Mouse (Mus musculus) limb, embryonic 15.5 days (tissue): Measurements from ENCODE around the gene Slc35f1. TPM values are rescaled to one million over a fixed set of nuclear protein-coding genes. Genes with fewer than 3 reads are reported as not detected.

ENCODE experiments used
- ATAC-seq: fragments of 200-750 bp; cut with Nextera tagmentation; 2 replicates; pipeline ENCODE4 v1.8.0; 2017; ENCODE audit warnings: low read depth, moderate TSS enrichment; ENCODE audit not compliant: insufficient number of reproducible peaks, low FRiP score, low TSS enrichment
- H3K27ac ChIP-seq: fragments of 300-500 bp; sonication (generic); 2 replicates; pipeline ENCODE4 v1.5.1; 2015; ENCODE audit warnings: moderate library complexity, mild to moderate bottlenecking, inconsistent platforms
- H3K27me3 ChIP-seq: fragments of 300-500 bp; sonication (generic); 2 replicates; pipeline ENCODE4 v1.6.1; 2015; ENCODE audit warnings: inconsistent platforms
- H3K36me3 ChIP-seq: fragments of 300-500 bp; sonication (generic); 2 replicates; pipeline ENCODE4 v1.6.1; 2015; ENCODE audit warnings: inconsistent platforms
- H3K4me1 ChIP-seq: fragments of 300-500 bp; sonication (generic); 2 replicates; pipeline ENCODE4 v1.6.1; 2015; ENCODE audit warnings: inconsistent platforms
- H3K4me2 ChIP-seq: fragments of 300-500 bp; sonication (generic); 2 replicates; pipeline ENCODE4 v1.6.1; 2015; ENCODE audit warnings: mild to moderate bottlenecking, inconsistent platforms
- H3K4me3 ChIP-seq: fragments of 300-500 bp; sonication (generic); 2 replicates; pipeline ENCODE4 v1.5.1; 2015; ENCODE audit warnings: mild to moderate bottlenecking, inconsistent platforms
- H3K9ac ChIP-seq: fragments of 300-500 bp; sonication (generic); 2 replicates; pipeline ENCODE4 v1.6.1; 2015; ENCODE audit warnings: inconsistent platforms
- H3K9me3 ChIP-seq: fragments of 300-500 bp; sonication (generic); 2 replicates; pipeline ENCODE4 v1.6.1; 2016; ENCODE audit warnings: inconsistent platforms
- WGBS: fragments of 180-500 bp; shearing (Covaris S2); methylation state at CpG from one replicate; pipeline ENCODE4 v1.1.7; 2015; 5-methylcytosine and 5-hydroxymethylcytosine counted together
- polyA plus RNA-seq: library from polyadenylated mRNA; unstranded; fragments of >200 nt; fragmentation: Nextera tagmentation; extraction: Ambion mirVana; gene quantifications from 2 replicates; pipeline ENCODE4 v1.2.1, GENCODE M21; 2015

Slc35f1 gene
- polyA plus RNA-seq, 1 experiment from 2014 or later: 5.0 TPM

DNA sequence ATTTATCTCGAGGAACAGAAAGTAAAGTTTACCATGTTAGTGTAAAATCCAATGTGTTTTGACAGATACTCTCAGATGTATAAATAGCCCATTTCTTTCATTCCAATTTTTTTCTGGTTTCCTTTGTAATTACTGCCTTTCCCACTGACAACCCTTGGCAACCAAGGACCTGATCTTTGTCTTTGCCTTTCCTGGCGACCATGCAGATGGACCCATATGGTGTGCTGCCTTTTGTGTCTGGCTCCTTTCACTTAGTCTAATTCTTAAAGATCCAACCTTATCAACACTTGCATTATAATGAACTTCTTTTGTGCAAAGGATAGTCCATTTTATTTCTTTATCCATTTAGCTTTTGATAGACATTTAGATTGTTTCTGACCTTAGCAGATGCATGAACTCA, 117.5 kb downstream of the Slc35f1 start:
- no peak overlapping the region for H3K4me3 ChIP-seq
- no peak overlapping the region for H3K27ac ChIP-seq
- no peak overlapping the region for H3K4me2 ChIP-seq
- H3K4me1 ChIP-seq: no peaks in the 10 kb centered on the region
- no peaks in the 10 kb centered on the region for H3K27me3 ChIP-seq
- no peaks in the 10 kb centered on the region for H3K36me3 ChIP-seq
- H3K9ac ChIP-seq: no peak overlapping the region
- 79% methylated on average over 2 of the region's 2 CpGs for WGBS
- no peak for ATAC-seq
- no peaks in the 10 kb centered on the region for H3K9me3 ChIP-seq

DNA sequence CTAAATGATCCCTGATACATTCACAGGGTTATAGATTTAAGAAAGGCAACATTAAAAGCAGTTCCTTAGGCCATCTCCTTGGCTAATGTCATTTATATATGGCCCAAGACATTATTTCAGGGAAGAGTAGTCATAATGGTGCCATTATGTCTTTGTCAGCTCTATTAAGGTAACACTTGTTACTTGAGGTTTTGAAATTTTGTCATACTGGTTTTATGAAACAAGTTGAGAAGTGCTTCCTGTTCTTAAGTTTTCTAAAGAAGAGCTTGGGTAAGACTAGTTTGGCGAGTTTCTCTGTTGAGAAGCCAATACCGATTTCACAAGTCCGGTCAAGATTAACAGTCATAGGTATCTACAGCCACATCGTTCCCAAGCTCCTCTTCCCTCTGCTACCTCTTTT, 122.5 kb downstream of the Slc35f1 start:
- Histone ChIP-seq H3K27me3 (no peaks in the 10 kb centered on the region), H3K9me3 (no peaks in the 10 kb centered on the region), H3K36me3 (no peaks in the 10 kb centered on the region), H3K4me1 (no peaks in the 10 kb centered on the region), H3K4me3 (no peak overlapping the region), H3K27ac (no peak overlapping the region), H3K9ac (no peak overlapping the region), H3K4me2 (no peak overlapping the region)
- no peak for ATAC-seq
- 73% methylated on average over 4 of the region's 4 CpGs for WGBS

DNA sequence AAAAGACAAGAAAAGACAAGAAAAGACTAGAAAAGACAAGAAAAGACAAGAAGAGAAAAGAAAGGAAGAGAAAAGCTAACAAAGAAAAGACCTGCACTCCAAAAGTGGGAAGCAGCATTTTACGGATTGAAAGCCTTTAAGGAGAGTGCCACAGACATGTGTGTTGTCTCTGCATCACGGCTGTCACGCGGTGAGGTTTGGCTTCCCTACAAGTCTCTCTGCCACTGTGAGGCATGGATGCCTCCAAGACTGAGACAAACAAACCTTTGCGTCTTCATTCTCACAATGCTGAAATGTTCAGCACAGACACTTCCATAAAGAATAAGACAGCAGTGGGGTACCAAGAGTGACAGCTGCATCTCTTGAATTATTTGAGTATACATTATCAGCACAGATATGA, 124.0 kb downstream of the Slc35f1 start:
- no peak for ATAC-seq

DNA sequence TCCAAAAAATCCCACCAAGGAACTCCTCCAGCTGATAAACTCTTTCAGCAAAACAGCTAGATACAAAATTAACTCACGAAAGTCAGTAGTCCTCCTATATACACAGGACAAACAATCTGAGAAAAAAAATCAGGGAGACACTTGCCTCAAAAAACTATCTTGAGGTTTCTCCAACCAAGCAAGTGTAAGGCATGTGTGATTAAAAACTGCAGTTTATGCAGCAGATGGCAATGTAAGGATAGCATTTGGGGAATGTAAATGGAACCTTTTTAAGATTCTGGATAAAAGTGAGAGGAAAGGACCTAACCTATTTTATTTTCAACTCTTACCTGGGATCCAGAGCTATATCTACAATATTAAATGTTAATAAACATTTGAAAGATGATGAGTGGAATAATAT, 129.3 kb downstream of the Slc35f1 start:
- no peak for ATAC-seq
- WGBS: 86% methylated on average over 1 of the region's 1 CpGs
- no peak overlapping the region for H3K4me3 ChIP-seq
- H3K9ac ChIP-seq: no peak overlapping the region
- no peak overlapping the region for H3K27ac ChIP-seq
- no peaks in the 10 kb centered on the region for H3K27me3 ChIP-seq
- no peaks in the 10 kb centered on the region for H3K9me3 ChIP-seq
- no peaks in the 10 kb centered on the region for H3K36me3 ChIP-seq
- no peaks in the 10 kb centered on the region for H3K4me1 ChIP-seq
- H3K4me2 ChIP-seq: no peak overlapping the region

More for the DNA sequence above, 124.0 kb downstream of the Slc35f1 start:
- H3K27ac ChIP-seq: no peak overlapping the region
- 86% methylated on average over 5 of the region's 5 CpGs for WGBS
- no peaks in the 10 kb centered on the region for H3K36me3 ChIP-seq
- no peak overlapping the region for H3K9ac ChIP-seq
- H3K9me3 ChIP-seq: no peaks in the 10 kb centered on the region
- H3K27me3 ChIP-seq: no peaks in the 10 kb centered on the region
- no peaks in the 10 kb centered on the region for H3K4me1 ChIP-seq
- H3K4me2 ChIP-seq: no peak overlapping the region
- no peak overlapping the region for H3K4me3 ChIP-seq

DNA sequence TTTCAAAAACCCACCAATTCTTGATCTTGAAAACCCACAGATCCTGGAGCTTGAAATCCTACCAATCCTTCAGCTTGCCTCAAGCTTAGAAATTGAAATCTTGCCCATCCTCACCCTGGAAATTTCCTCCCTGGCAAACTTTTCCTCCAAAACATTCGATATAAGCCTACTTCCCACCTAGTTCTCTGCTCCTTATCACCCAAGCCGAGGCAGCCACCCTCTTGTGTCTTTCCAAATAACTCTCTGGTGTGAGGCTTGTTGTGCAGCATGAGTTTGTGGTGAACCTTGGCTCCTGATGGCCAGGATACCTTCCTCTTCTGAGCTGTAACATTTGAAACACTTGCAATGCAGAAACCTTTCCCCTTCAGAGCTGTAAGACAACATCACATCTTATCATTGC, 132.6 kb downstream of the Slc35f1 start:
- Histone ChIP-seq H3K27me3 (no peaks in the 10 kb centered on the region), H3K9ac (no peak overlapping the region), H3K4me2 (no peak overlapping the region), H3K9me3 (no peaks in the 10 kb centered on the region), H3K27ac (no peak overlapping the region), H3K4me1 (no peaks in the 10 kb centered on the region), H3K4me3 (no peak overlapping the region), H3K36me3 (no peaks in the 10 kb centered on the region)
- ATAC-seq: no peak
- WGBS: 75% methylated on average over 2 of the region's 2 CpGs

DNA sequence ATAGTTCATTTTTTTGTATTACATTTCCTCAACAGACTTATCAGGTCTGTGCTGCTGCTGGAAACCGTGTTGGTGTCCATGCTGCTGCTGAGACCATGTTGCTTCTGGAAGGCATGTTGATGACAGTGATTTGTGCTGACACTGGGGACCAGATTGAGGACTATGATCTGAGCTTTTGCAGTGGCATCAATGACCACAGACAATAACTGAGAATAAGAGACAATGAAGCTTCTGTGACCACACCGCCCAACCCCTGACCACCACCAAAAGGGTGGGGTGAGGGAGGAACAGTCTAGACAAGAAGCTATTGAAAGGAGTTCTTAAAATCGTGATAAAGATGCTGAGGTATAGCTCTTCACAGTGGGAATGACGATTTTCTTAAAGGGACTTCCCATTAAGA, 135.4 kb downstream of the Slc35f1 start:
- H3K36me3 ChIP-seq: no peaks in the 10 kb centered on the region
- H3K4me3 ChIP-seq: no peak overlapping the region
- no peak overlapping the region for H3K27ac ChIP-seq
- H3K9me3 ChIP-seq: no peaks in the 10 kb centered on the region
- no peak for ATAC-seq
- no peaks in the 10 kb centered on the region for H3K4me1 ChIP-seq
- H3K4me2 ChIP-seq: no peak overlapping the region
- no peak overlapping the region for H3K9ac ChIP-seq
- WGBS: 86% methylated on average over 4 of the region's 4 CpGs
- no peaks in the 10 kb centered on the region for H3K27me3 ChIP-seq

DNA sequence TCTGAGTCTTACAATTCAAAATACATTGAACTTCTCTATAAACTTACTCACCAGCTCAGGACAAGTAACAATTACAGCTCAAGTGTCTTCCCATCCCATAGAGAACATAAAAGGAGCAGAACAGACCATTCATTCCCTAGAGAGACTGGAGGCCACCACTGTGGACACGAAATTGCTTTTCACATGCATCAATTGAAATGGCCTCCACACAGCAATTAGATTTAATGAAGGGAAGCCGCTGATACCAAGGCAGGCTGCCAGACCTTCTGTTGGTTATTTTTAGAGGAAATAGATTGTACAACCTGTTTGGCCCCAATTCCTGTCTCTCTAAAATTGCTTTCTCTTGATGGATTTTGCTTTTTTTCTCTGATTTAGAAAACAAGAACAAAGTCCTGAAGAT, 150.5 kb downstream of the Slc35f1 start:
- no peak overlapping the region for H3K4me3 ChIP-seq

DNA sequence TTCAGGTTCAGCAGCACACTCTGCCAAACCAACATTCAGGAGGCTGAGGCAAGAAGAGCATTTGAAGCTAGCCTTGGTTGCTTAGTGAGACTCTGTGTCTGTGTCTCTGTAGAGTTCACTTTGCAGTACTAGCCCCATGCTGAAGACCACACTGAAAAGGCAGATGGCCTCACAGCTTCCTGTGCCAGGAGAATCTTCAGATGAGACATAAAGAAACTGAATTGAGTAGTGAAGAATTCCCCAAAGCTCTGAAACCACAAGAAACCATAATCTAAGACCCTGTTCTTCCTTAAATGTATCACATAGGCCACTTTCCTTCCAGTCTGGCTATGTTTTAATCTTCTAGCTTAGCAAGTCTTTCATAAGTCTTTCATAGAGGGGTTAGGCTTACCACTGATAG, 161.7 kb downstream of the Slc35f1 start:
- no peak for ATAC-seq
- H3K4me2 ChIP-seq: no peak overlapping the region
- H3K36me3 ChIP-seq: no peaks in the 10 kb centered on the region
- H3K4me3 ChIP-seq: no peak overlapping the region
- no peaks in the 10 kb centered on the region for H3K27me3 ChIP-seq
- no peak overlapping the region for H3K9ac ChIP-seq
- H3K27ac ChIP-seq: no peak overlapping the region
- no peaks in the 10 kb centered on the region for H3K9me3 ChIP-seq
- no peaks in the 10 kb centered on the region for H3K4me1 ChIP-seq

More for the DNA sequence above, 150.5 kb downstream of the Slc35f1 start:
- no peak overlapping the region for H3K27ac ChIP-seq
- H3K9me3 ChIP-seq: no peaks in the 10 kb centered on the region
- H3K36me3 ChIP-seq: no peaks in the 10 kb centered on the region
- no peak overlapping the region for H3K4me2 ChIP-seq
- H3K9ac ChIP-seq: no peak overlapping the region
- H3K4me1 ChIP-seq: no peaks in the 10 kb centered on the region
- no peaks in the 10 kb centered on the region for H3K27me3 ChIP-seq
- ATAC-seq: no peak
- 44% methylated on average over 2 of the region's 2 CpGs for whole genome bisulfite sequencing

DNA sequence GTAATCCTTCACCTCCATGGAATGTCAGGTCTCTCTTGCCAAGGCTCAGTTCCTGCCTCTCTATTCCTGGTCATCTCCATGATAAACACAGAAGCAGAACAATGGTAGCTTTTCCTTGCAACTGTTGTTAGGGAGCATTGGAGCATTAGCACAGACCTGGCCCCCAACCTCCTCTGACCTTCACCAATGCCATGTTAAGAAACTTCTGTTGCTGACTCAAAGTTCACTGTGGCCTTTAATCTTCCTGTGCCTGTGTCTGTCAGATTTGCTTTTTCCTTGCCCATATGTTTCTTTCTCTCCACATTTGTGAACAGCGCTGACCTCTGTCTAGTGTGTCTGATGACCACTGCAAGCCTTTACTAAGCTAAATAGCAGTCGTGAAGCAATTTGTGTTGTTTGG, 170.5 kb downstream of the Slc35f1 start:
- Histone ChIP-seq H3K9me3 (no peaks in the 10 kb centered on the region), H3K36me3 (no peaks in the 10 kb centered on the region), H3K27ac (no peak overlapping the region), H3K27me3 (no peaks in the 10 kb centered on the region), H3K4me2 (no peak overlapping the region), H3K4me1 (no peaks in the 10 kb centered on the region), H3K4me3 (no peak overlapping the region), H3K9ac (no peak overlapping the region)
- WGBS: 78% methylated on average over 2 of the region's 2 CpGs
- ATAC-seq: no peak

DNA sequence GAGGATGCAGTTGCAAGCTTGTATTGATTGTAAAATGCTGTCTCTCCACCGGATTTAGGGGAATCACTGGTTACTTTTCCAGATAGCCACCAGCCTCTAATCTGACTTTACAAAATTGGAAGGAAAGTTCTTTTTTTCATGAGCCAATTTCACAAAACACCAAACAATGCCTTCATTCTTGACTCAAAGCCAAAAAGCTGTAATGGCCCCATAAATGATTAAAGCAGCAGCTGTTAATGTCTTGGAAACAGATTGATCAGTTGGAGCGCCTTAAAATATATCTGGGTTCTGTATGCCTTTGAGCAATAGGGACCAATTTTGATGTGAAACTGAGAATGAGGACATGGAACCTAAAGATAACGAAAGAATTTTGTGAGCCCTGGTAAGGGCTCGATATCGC, 174.6 kb downstream of the Slc35f1 start:
- WGBS: 60% methylated on average over 5 of the region's 5 CpGs
- Histone ChIP-seq H3K4me1 (no peaks in the 10 kb centered on the region), H3K9me3 (no peaks in the 10 kb centered on the region), H3K36me3 (no peaks in the 10 kb centered on the region), H3K27me3 (no peaks in the 10 kb centered on the region), H3K4me3 (no peak overlapping the region), H3K4me2 (no peak overlapping the region), H3K9ac (no peak overlapping the region), H3K27ac (no peak overlapping the region)
- ATAC-seq: no peak

DNA sequence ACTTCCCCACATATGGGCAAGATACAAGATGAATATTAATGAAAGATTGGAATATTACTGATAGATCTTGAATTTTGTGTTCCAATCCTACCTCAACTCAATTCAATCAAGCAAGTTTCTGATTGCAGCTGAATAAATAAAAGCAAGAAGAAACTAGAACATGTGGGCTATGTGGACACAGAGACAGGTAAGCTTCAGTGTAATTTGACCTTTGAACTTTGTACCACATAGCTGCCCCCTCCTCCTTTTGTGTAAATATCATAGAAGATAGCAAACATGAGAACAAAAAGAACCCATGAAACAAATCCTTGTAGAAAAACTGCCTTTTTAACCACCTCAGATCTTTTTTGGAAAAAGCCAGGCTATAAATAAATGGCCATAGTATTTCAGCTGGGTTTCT, 180.8 kb downstream of the Slc35f1 start:
- H3K4me3 ChIP-seq: no peak overlapping the region
- H3K9me3 ChIP-seq: no peaks in the 10 kb centered on the region
- no peaks in the 10 kb centered on the region for H3K36me3 ChIP-seq
- no peaks in the 10 kb centered on the region for H3K4me1 ChIP-seq
- no peak overlapping the region for H3K27ac ChIP-seq
- no peak overlapping the region for H3K4me2 ChIP-seq
- ATAC-seq: no peak
- no peak overlapping the region for H3K9ac ChIP-seq
- no peaks in the 10 kb centered on the region for H3K27me3 ChIP-seq

DNA sequence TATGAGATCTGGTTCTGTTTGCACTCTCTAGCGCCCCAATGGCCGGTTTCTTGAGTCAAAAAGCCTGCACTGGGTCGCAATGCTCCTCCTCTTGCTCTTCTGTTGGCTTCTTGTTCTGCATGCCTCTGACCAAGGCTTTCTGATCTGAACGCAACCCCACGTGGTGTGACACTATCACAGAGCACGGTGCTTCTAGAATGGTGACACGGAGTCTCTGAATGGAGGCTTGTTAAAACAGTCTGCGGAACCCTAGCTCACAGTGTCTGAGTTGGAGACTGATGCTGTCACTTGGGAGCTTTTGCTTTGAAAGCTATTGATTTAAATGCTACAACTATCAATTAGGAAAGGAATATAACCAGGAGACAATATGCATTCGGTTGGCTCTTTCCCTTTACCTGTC, 183.8 kb downstream of the Slc35f1 start:
- no peaks in the 10 kb centered on the region for H3K27me3 ChIP-seq
- no peak for ATAC-seq
- no peak overlapping the region for H3K27ac ChIP-seq
- no peaks in the 10 kb centered on the region for H3K9me3 ChIP-seq
- 83% methylated on average over 9 of the region's 9 CpGs for WGBS
- H3K4me3 ChIP-seq: no peak overlapping the region
- H3K9ac ChIP-seq: no peak overlapping the region
- no peak overlapping the region for H3K4me2 ChIP-seq
- H3K36me3 ChIP-seq: no peaks in the 10 kb centered on the region
- no peaks in the 10 kb centered on the region for H3K4me1 ChIP-seq

DNA sequence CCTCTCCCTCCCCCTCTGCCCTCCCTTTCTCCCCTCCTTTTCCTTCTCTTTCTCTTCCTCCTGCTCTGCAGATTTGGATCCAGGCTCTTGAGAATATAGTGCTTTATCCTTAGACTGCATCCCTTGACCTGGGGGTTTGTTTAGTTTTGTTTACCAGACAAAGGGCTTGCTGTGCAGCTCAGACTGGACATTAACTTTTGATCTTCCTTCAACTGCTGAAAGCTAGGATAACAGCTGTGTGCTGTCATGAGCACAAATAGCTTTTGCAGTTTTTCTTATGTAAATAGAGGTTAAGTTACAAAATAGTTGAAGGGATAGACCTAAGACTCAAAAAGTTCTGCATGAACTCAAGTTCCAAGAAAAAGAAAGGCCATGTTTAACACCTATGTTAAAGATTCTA, 184.4 kb downstream of the Slc35f1 start:
- no peak overlapping the region for H3K27ac ChIP-seq
- no peaks in the 10 kb centered on the region for H3K27me3 ChIP-seq
- H3K4me2 ChIP-seq: no peak overlapping the region
- no peak for ATAC-seq
- H3K9me3 ChIP-seq: no peaks in the 10 kb centered on the region
- H3K36me3 ChIP-seq: no peaks in the 10 kb centered on the region
- H3K4me3 ChIP-seq: no peak overlapping the region
- no peaks in the 10 kb centered on the region for H3K4me1 ChIP-seq
- no peak overlapping the region for H3K9ac ChIP-seq
